Mouse (Mus musculus) C2C12 (cell line): Measurements from ENCODE around the gene Ly6g5c. TPM values are rescaled to one million over a fixed set of nuclear protein-coding genes. Genes with fewer than 3 reads are reported as not detected.

ENCODE experiments used
- H3K27me3 ChIP-seq: one replicate; pipeline ENCODE4 v1.6.1; 2011; ENCODE audit not compliant: control insufficient read depth, insufficient read depth, insufficient read length
- H3K36me3 ChIP-seq: one replicate; pipeline ENCODE4 v1.6.1; 2011; ENCODE audit not compliant: control insufficient read depth, insufficient read depth
- H3K4me3 ChIP-seq: one replicate; pipeline ENCODE4 v1.5.1; 2011; ENCODE audit warnings: mild to moderate bottlenecking, control low read depth; ENCODE audit not compliant: poor library complexity, insufficient read depth, severe bottlenecking
- H3K79me2 ChIP-seq: one replicate; pipeline ENCODE4 v1.6.1; 2011; ENCODE audit not compliant: control insufficient read depth, insufficient read depth
- H3K79me3 ChIP-seq: one replicate; pipeline ENCODE4 v1.6.1; 2011; ENCODE audit warnings: low read depth, control low read depth
- H3ac ChIP-seq: one replicate; pipeline ENCODE3; 2011; ENCODE audit warnings: low read depth; ENCODE audit not compliant: control insufficient read depth, insufficient read length
- CEBPB ChIP-seq: IDR thresholded peaks from one replicate; pipeline ENCODE4 v1.6.1; 2011; ENCODE audit warnings: low read depth, mild to moderate bottlenecking, control low read depth, moderate library complexity
- CTCF ChIP-seq: IDR thresholded peaks from one replicate; pipeline ENCODE4 v1.5.1; 2011; ENCODE audit not compliant: control insufficient read depth, insufficient read depth, insufficient read length
- FOSL1 ChIP-seq: IDR thresholded peaks from one replicate; pipeline ENCODE4 v1.8.0; 2011; ENCODE audit warnings: mild to moderate bottlenecking, low read length; ENCODE audit not compliant: poor library complexity, insufficient read depth, severe bottlenecking
- MAX ChIP-seq: IDR thresholded peaks from one replicate; pipeline ENCODE4 v1.6.1; 2011; ENCODE audit warnings: mild to moderate bottlenecking, control low read depth
- MYOD1 ChIP-seq: IDR thresholded peaks from one replicate; pipeline ENCODE4 v1.6.1; 2011; ENCODE audit warnings: low read depth; ENCODE audit not compliant: control insufficient read depth, insufficient read length
- MYOG ChIP-seq: IDR thresholded peaks from one replicate; pipeline ENCODE4 v1.6.1; 2011; ENCODE audit not compliant: control insufficient read depth, insufficient read length; ENCODE audit errors: extremely low read depth
- USF1 ChIP-seq: IDR thresholded peaks from one replicate; pipeline ENCODE4 v1.6.1; 2011; ENCODE audit warnings: low read depth, mild to moderate bottlenecking, control low read depth, moderate library complexity
- polyA plus RNA-seq: library from polyadenylated mRNA; unstranded; fragments of >200 nt; fragmentation: generic; extraction: Trizol; gene quantifications from one replicate; pipeline ENCODE4 v1.2.1, GENCODE M21; 2012; ENCODE audit warnings: missing spikeins

The Ly6g5c gene
- polyA plus RNA-seq, 1 experiment = not detected

GRCm38 (mm10) chr17:35140490-35140996, 32.5 kb downstream of the Ly6g5c start:
- no peak overlapping the region for H3K4me3 ChIP-seq
- H3K36me3 ChIP-seq = peaks cover 69% of the 10 kb centered on the region
- H3K27me3 ChIP-seq = no peaks in the 10 kb centered on the region
- TF ChIP-seq MAX (no peak), USF1 (no peak), MYOG (no peak), MYOD1 (no peak), CTCF (no peak), CEBPB (no peak), FOSL1 (no peak)
- H3K79me2 ChIP-seq = peaks cover 54% of the 10 kb centered on the region
- no peak overlapping the region for H3ac ChIP-seq
- peaks cover 46% of the 10 kb centered on the region for H3K79me3 ChIP-seq

- Histone ChIP-seq H3K4me3 (no peak overlapping the region), H3K27me3 (no peaks in the 10 kb centered on the region), H3K36me3 (peaks cover 84% of the 10 kb centered on the region), H3ac (no peak overlapping the region), H3K79me2 (peaks cover 40% of the 10 kb centered on the region), H3K79me3 (peaks cover 33% of the 10 kb centered on the region)
- no peak for TF ChIP-seq FOSL1
- TF ChIP-seq MYOD1 = no peak
- no peak for TF ChIP-seq MAX
Measured at GRCm38 (mm10) chr17:35141971-35142370, 33.9 kb downstream of the Ly6g5c start.

GRCm38 (mm10) chr17:35146139-35146538, 38.1 kb downstream of the Ly6g5c start:
- Histone ChIP-seq H3K36me3 (peaks cover 94% of the 10 kb centered on the region), H3K79me3 (peaks cover 2% of the 10 kb centered on the region), H3K4me3 (no peak overlapping the region), H3K79me2 (no peaks in the 10 kb centered on the region), H3K27me3 (no peaks in the 10 kb centered on the region), H3ac (no peak overlapping the region)
- TF ChIP-seq USF1 = no peak
- no peak for TF ChIP-seq MYOD1
- no peak for TF ChIP-seq CTCF
- TF ChIP-seq MAX = no peak
- TF ChIP-seq CEBPB = no peak
- TF ChIP-seq FOSL1 = no peak
- TF ChIP-seq MYOG = no peak

GRCm38 (mm10) chr17:35147348-35147747, 39.3 kb downstream of the Ly6g5c start:
- Histone ChIP-seq H3K4me3 (no peak overlapping the region), H3K79me3 (peaks cover 2% of the 10 kb centered on the region), H3ac (no peak overlapping the region), H3K27me3 (no peaks in the 10 kb centered on the region), H3K79me2 (peaks cover 5% of the 10 kb centered on the region), H3K36me3 (peaks cover 94% of the 10 kb centered on the region)
- no peak for TF ChIP-seq USF1
- TF ChIP-seq MYOD1 = no peak
- TF ChIP-seq MAX = no peak
- TF ChIP-seq MYOG = no peak

GRCm38 (mm10) chr17:35147922-35148639, 40.0 kb downstream of the Ly6g5c start:
- H3K4me3 ChIP-seq = no peak overlapping the region
- no peak overlapping the region for H3ac ChIP-seq
- TF ChIP-seq CTCF = no peak
- TF ChIP-seq FOSL1 = no peak
- no peak for TF ChIP-seq CEBPB
- no peak for TF ChIP-seq MYOG
- TF ChIP-seq USF1 = no peak
- peaks cover 3% of the 10 kb centered on the region for H3K79me3 ChIP-seq
- H3K79me2 ChIP-seq = peaks cover 12% of the 10 kb centered on the region
- peaks cover 94% of the 10 kb centered on the region for H3K36me3 ChIP-seq
- H3K27me3 ChIP-seq = no peaks in the 10 kb centered on the region

GRCm38 (mm10) chr17:35152121-35152520, 44.0 kb downstream of the Ly6g5c start:
- TF ChIP-seq MYOG (no peak), MAX (no peak), FOSL1 (no peak), CEBPB (no peak), MYOD1 (no peak), USF1 (no peak), CTCF (no peak)
- peaks cover 14% of the 10 kb centered on the region for H3K79me3 ChIP-seq
- no peaks in the 10 kb centered on the region for H3K27me3 ChIP-seq
- H3K36me3 ChIP-seq = peaks cover 95% of the 10 kb centered on the region
- no peak overlapping the region for H3K4me3 ChIP-seq
- H3ac ChIP-seq = no peak overlapping the region
- H3K79me2 ChIP-seq = peaks cover 47% of the 10 kb centered on the region
